Mouse (Mus musculus): ENCODE measurements around the gene Cul1. TPM values are rescaled to one million over a fixed set of nuclear protein-coding genes. Genes with fewer than 3 reads are reported as not detected.
"Not testable (repeated sequence)": the region's sequence is repeated elsewhere in the genome, so short reads cannot be mapped to it uniquely, and the experiment has no call there.

The Cul1 gene
- polyA plus RNA-seq, 1 experiment from 2014 or later: 234 TPM

DNA sequence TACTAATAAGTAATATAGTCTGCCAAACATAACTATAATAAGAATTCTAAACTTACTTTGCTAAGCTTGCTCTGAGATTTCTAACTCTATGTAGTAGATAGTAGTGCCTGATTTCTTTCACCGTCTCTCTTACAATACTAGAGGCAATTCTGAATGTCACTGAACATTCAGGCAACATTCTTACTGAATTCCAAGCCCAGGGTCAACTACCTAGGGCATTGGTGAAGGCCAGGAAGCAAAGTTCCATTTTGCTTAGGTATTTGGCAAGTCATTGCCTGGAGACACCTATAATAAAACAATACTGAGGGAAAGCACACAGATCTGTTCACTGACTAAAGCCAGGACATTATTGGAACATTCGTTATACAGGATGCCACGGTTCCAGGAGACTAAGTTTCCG lies 26.6 kb upstream of the Cul1 start:
- not testable (repeated sequence) for DNase-seq (ENCODE audit: low spot score); H3K27ac ChIP-seq (ENCODE audit: low read depth, low read length); H3K4me2 ChIP-seq (ENCODE audit: low read depth, low read length, severe bottlenecking); ATAC-seq (replicated peaks; ENCODE audit: low FRiP score); H3K36me3 ChIP-seq (ENCODE audit: control insufficient read depth, insufficient read depth, low read length); H3K9me3 ChIP-seq (ENCODE audit: control insufficient read depth, low read length); H3K4me1 ChIP-seq (replicated peaks; ENCODE audit: control insufficient read depth, insufficient read depth, low read length); H3K9ac ChIP-seq (ENCODE audit: low read length); H3K27me3 ChIP-seq (ENCODE audit: control insufficient read depth, insufficient read depth, low read length); H3K4me3 ChIP-seq (ENCODE audit: low read depth, low read length)
- WGBS: 89% methylated on average over 4 of the region's 4 CpGs

DNA sequence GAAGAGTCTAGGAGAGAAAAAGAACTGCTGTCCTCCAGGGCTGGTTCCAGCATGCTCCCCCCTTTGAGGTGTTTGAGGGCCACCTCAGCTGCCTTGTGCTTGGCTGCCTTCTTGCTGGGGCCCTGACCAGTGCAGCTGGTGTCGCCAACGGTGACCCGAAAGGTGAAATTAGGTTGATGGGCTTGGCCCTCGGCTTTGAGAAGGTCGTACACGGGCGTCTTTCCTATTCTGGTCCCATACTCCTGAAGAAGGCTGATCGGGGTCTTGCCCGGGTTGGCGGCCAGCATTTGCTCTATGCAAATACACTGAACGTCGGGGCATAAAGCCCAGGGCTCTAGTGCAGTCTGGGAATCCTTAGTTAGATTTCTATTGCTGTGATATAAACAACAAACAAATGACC lies 20.4 kb upstream of the Cul1 start:
- H3K4me2 ChIP-seq (ENCODE audit: low read depth, low read length, severe bottlenecking); H3K9ac ChIP-seq (ENCODE audit: low read length); H3K36me3 ChIP-seq (ENCODE audit: control insufficient read depth, insufficient read depth, low read length); H3K4me3 ChIP-seq (ENCODE audit: low read depth, low read length); H3K9me3 ChIP-seq (ENCODE audit: control insufficient read depth, low read length); ATAC-seq (replicated peaks; ENCODE audit: low FRiP score); H3K27me3 ChIP-seq (ENCODE audit: control insufficient read depth, insufficient read depth, low read length); H3K4me1 ChIP-seq (replicated peaks; ENCODE audit: control insufficient read depth, insufficient read depth, low read length); DNase-seq (ENCODE audit: low spot score); H3K27ac ChIP-seq (ENCODE audit: low read depth, low read length): not testable (repeated sequence)
- 95% methylated on average over 9 of the region's 12 CpGs for WGBS

DNA sequence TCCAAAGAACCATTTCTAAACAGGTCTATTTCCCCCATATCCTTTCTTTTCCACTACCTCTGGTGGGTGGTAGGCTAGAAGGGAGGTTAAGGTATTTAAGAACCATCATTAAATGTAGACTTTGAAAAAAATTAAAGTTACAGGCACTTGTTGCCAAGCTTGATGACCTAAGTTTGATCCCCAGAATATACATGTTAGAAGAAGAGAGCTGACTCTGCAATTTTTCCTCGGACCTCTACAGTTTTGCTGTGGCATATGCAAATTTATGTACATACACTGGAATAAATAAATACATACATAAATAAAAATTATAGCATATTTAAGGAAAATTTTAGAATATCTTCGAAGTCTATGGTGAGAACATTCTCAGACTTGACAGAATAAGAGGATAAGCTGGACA lies 13.1 kb upstream of the Cul1 start:
- no peaks in the 10 kb centered on the region for H3K27me3 ChIP-seq (ENCODE audit: control insufficient read depth, insufficient read depth, low read length)
- H3K4me2 ChIP-seq (ENCODE audit: low read depth, low read length, severe bottlenecking): no peak overlapping the region
- no peak overlapping the region for H3K9ac ChIP-seq (ENCODE audit: low read length)
- ATAC-seq (replicated peaks; ENCODE audit: low FRiP score) (no peak), DNase-seq (ENCODE audit: low spot score) (no peak)
- no peaks in the 10 kb centered on the region for H3K9me3 ChIP-seq (ENCODE audit: control insufficient read depth, low read length)
- H3K4me3 ChIP-seq (ENCODE audit: low read depth, low read length): no peak overlapping the region
- no peak overlapping the region for H3K27ac ChIP-seq (ENCODE audit: low read depth, low read length)
- 80% methylated on average over 2 of the region's 2 CpGs for WGBS
- H3K36me3 ChIP-seq (ENCODE audit: control insufficient read depth, insufficient read depth, low read length): no peaks in the 10 kb centered on the region
- H3K4me1 ChIP-seq (replicated peaks; ENCODE audit: control insufficient read depth, insufficient read depth, low read length): no peaks in the 10 kb centered on the region

DNA sequence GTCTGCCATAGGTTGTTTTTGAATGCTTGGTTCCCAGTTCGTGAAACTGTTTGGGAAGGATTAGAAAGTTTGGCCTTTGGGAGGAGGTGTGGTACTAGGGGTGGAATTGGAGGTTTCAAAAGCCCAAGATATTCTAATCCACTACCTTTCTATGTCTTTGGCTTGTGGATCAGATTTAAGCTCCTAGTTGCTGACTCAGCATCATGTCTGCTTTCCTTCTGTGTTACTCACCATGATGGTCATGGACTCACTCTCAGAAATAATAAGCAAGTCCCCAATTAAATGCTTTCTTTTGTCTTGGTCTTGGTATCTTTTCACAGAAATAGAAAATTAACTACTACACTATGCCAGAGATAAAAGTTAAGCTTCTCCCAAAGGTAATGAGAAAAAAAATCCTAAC lies 5.5 kb upstream of the Cul1 start:
- no peaks in the 10 kb centered on the region for H3K9me3 ChIP-seq (ENCODE audit: control insufficient read depth, low read length)
- DNase-seq (ENCODE audit: low spot score) (no peak), ATAC-seq (replicated peaks; ENCODE audit: low FRiP score) (no peak)
- no peak overlapping the region for H3K4me3 ChIP-seq (ENCODE audit: low read depth, low read length)
- no peaks in the 10 kb centered on the region for H3K36me3 ChIP-seq (ENCODE audit: control insufficient read depth, insufficient read depth, low read length)
- H3K4me2 ChIP-seq (ENCODE audit: low read depth, low read length, severe bottlenecking): no peak overlapping the region
- H3K9ac ChIP-seq (ENCODE audit: low read length): no peak overlapping the region
- H3K27ac ChIP-seq (ENCODE audit: low read depth, low read length): no peak overlapping the region
- no peaks in the 10 kb centered on the region for H3K27me3 ChIP-seq (ENCODE audit: control insufficient read depth, insufficient read depth, low read length)
- 87% methylated on average over 1 of the region's 1 CpGs for WGBS
- no peaks in the 10 kb centered on the region for H3K4me1 ChIP-seq (replicated peaks; ENCODE audit: control insufficient read depth, insufficient read depth, low read length)

DNA sequence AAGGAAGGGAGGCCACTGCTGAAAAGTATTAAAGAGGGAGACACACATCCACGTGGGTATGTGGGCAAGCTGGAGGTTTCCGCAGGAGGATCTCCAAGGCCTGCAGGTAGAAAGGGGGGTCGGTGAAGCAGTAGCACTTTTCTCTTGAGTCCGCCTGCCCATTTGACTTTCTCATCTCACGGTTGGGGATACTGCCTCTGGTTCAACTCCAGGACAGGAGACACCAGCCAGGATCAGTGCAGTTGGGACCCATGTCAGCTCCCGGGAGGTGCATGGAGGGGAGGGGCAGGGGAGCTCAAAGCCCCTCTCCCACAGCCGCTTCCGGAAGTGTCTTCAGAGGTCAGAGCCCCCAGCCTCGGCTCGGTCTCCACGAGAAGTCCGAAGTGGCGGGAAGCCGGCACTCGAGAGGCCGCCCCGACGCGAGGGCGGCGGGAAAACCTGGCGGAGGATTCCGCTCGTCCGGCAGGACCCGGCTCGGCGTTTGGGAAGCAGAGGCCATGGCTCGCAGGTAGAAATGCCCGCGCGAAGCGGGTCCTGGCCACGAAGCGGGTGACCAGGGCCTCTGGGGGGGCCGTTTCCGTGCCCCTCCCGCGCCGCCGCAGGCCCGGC lies 428 bp downstream of the Cul1 start:
- Histone ChIP-seq H3K4me3 (ENCODE audit: low read depth, low read length) (peak overlapping the region; percentile 96), H3K36me3 (ENCODE audit: control insufficient read depth, insufficient read depth, low read length) (no peaks in the 10 kb centered on the region), H3K4me2 (ENCODE audit: low read depth, low read length, severe bottlenecking) (peak overlapping the region; percentile 73), H3K27me3 (ENCODE audit: control insufficient read depth, insufficient read depth, low read length) (no peaks in the 10 kb centered on the region), H3K4me1 (replicated peaks; ENCODE audit: control insufficient read depth, insufficient read depth, low read length) (peaks cover 2% of the 10 kb centered on the region; the same call in 1 of the 2 replicates), H3K9me3 (ENCODE audit: control insufficient read depth, low read length) (no peaks in the 10 kb centered on the region), H3K27ac (ENCODE audit: low read depth, low read length) (peak overlapping the region; percentile 99), H3K9ac (ENCODE audit: low read length) (peak overlapping the region; percentile 99)
- DNase-seq (ENCODE audit: low spot score) (peak; percentile 89), ATAC-seq (replicated peaks; ENCODE audit: low FRiP score) (peak; percentile 79)
- WGBS: under 1% methylated on average over 39 of the region's 42 CpGs

DNA sequence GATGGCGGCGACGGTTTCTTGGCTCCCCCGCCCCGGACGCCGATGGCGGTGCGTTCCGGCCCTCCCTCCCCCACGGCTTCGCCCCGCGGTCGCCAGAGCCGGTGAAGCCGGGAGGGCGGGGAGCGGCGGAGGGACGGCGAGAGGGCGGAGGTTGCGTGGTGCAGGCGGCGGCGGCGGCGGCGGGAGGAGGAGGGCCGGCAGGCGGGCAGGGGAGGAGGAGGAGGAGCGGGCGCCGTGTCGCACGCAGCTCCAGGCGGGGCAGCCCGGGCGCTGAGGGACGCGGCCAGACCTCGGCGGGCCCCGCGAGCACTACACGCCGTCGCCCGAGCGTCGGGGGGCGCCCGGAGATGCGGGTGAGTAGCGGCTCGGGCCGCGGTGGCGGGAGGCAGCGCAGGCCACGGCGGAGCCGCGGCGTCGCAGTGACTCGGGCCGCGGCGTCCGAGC lies 955 bp downstream of the Cul1 start:
- Histone ChIP-seq H3K4me2 (ENCODE audit: low read depth, low read length, severe bottlenecking) (peak overlapping the region; percentile 73), H3K9ac (ENCODE audit: low read length) (peak overlapping the region; percentile 99), H3K36me3 (ENCODE audit: control insufficient read depth, insufficient read depth, low read length) (no peaks in the 10 kb centered on the region), H3K9me3 (ENCODE audit: control insufficient read depth, low read length) (no peaks in the 10 kb centered on the region), H3K4me3 (ENCODE audit: low read depth, low read length) (peak overlapping the region; percentile 96), H3K27ac (ENCODE audit: low read depth, low read length) (peak overlapping the region; percentile 99), H3K4me1 (replicated peaks; ENCODE audit: control insufficient read depth, insufficient read depth, low read length) (peaks cover 2% of the 10 kb centered on the region; the same call in 1 of the 2 replicates), H3K27me3 (ENCODE audit: control insufficient read depth, insufficient read depth, low read length) (no peaks in the 10 kb centered on the region)
- peak; percentile 88 for DNase-seq (ENCODE audit: low spot score)
- under 1% methylated on average over 40 of the region's 72 CpGs for WGBS
- peak; percentile 92 for ATAC-seq (replicated peaks; ENCODE audit: low FRiP score)

DNA sequence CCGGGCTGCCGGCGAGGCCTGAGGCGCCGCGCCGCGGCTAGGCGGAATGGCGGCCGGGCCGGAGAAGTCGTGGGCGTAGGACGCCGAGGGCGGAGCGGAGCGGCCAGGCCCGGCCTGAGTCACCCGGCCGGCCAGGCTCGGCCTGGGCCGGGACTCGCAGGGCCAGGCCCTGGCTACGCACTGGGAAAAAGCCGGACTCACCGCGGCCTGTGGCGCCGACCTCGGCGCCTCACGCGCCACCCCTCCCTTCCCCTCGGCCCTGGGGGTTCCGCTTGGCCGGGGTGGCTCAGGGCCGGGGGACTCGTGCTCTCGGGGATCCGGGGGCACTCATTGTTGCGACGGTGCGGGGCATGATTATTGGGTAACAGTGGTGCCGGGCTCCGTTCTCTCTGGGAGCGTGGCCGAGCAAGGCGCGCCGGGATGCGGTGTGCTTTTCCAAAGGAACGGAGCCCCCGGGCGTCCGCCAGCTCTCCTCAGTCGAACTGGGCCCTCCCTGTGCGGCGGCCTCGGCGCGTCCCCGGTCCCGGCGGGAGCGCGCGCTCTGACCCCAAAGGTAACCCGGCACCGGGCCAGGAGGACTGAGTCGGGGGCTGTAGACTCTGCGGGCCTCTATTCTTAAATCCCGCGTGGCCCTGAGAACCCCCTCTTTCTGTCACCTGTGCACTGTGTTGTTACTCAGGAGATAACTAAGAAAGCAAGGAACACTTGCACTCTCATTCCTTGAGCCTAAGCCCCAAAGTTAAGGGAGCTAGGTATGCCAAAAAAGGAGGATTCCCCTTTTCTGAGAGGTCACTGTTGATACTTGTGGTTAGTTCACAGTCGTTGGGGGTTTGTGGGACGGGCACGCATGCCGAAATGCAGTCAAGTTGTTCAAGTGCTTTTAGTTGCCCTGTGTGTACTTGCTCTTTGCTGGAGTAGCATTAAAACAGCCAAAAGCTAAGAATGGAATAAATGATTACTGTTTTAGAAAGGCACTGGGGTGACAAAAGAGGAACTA lies 1.7 kb downstream of the Cul1 start:
- Histone ChIP-seq H3K9ac (ENCODE audit: low read length) (peak overlapping the region; percentile 99), H3K4me1 (replicated peaks; ENCODE audit: control insufficient read depth, insufficient read depth, low read length) (peaks cover 2% of the 10 kb centered on the region; the same call in 1 of the 2 replicates), H3K36me3 (ENCODE audit: control insufficient read depth, insufficient read depth, low read length) (no peaks in the 10 kb centered on the region), H3K27ac (ENCODE audit: low read depth, low read length) (peak overlapping the region; percentile 99), H3K27me3 (ENCODE audit: control insufficient read depth, insufficient read depth, low read length) (no peaks in the 10 kb centered on the region), H3K4me2 (ENCODE audit: low read depth, low read length, severe bottlenecking) (peak overlapping the region; percentile 73), H3K4me3 (ENCODE audit: low read depth, low read length) (peak overlapping the region; percentile 96), H3K9me3 (ENCODE audit: control insufficient read depth, low read length) (no peaks in the 10 kb centered on the region)
- ATAC-seq (replicated peaks; ENCODE audit: low FRiP score) (peak; percentile 77), DNase-seq (ENCODE audit: low spot score) (peak; percentile 87)
- under 1% methylated on average over 76 of the region's 79 CpGs for WGBS

DNA sequence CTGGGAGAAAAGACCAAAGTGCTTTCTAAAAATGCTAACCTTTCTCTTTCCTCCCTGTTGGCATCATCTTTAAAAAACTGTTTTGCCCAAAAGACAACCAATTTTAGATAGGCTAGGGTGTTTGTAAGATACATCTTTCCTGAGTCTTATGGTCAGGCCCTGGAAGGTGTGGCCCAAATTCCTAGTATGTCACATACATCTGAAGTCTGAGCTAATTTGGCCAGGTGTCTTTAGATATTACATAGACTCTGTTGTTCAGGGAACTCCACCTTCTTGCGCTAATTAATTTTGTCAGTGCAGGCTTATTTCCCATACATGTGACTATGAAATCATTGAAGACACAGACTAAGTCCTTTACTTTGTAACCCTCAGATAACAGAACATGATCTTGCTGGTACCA lies 2.6 kb downstream of the Cul1 start:
- Histone ChIP-seq H3K27ac (ENCODE audit: low read depth, low read length) (no peak overlapping the region), H3K4me2 (ENCODE audit: low read depth, low read length, severe bottlenecking) (peak overlapping the region; percentile 73), H3K4me1 (replicated peaks; ENCODE audit: control insufficient read depth, insufficient read depth, low read length) (peaks cover 2% of the 10 kb centered on the region; the same call in 1 of the 2 replicates), H3K9ac (ENCODE audit: low read length) (peak overlapping the region; percentile 99; the same call in 1 of the 2 replicates), H3K4me3 (ENCODE audit: low read depth, low read length) (peak overlapping the region; percentile 96), H3K36me3 (ENCODE audit: control insufficient read depth, insufficient read depth, low read length) (no peaks in the 10 kb centered on the region), H3K27me3 (ENCODE audit: control insufficient read depth, insufficient read depth, low read length) (no peaks in the 10 kb centered on the region), H3K9me3 (ENCODE audit: control insufficient read depth, low read length) (no peaks in the 10 kb centered on the region)
- no peak for ATAC-seq (replicated peaks; ENCODE audit: low FRiP score)
- WGBS: 86% methylated on average over 1 of the region's 1 CpGs
- DNase-seq (ENCODE audit: low spot score): no peak

Data from forebrain, embryonic 11.5 days (tissue).